Mouse (Mus musculus): Measurements from ENCODE around the gene Elp5.

Elp5 gene

GRCm38 (mm10) chr11:69990850-69991691 lies 8.8 kb upstream of the Elp5 start, which contains the start of gene Gabarap:
TSS of gene Gabarap (plus strand) at chr11:69991143.
- DNase-seq (ENCODE audit: low spot score) = peak; percentile 98

GRCm38 (mm10) chr11:69989949-69990348 lies 7.6 kb upstream of the Elp5 start:
- no peak for DNase-seq (ENCODE audit: low spot score)

GRCm38 (mm10) chr11:69984431-69984830 lies 2.1 kb upstream of the Elp5 start:
- DNase-seq (ENCODE audit: low spot score) = no peak

GRCm38 (mm10) chr11:69983377-69983776 lies 1.1 kb upstream of the Elp5 start:
- DNase-seq (ENCODE audit: low spot score) = no peak

GRCm38 (mm10) chr11:69982877-69983276 lies 560 bp upstream of the Elp5 start:
- DNase-seq (ENCODE audit: low spot score) = peak; percentile 12

- no peak for DNase-seq (ENCODE audit: low spot score)
Measured at GRCm38 (mm10) chr11:69981141-69981762, 1.1 kb downstream of the Elp5 start, which contains the start of gene Ctdnep1. TSS of gene Ctdnep1 (plus strand) at chr11:69981156.

GRCm38 (mm10) chr11:69980196-69981140 lies 1.8 kb downstream of the Elp5 start:
- peak; percentile 100 for DNase-seq (ENCODE audit: low spot score)

GRCm38 (mm10) chr11:69979827-69980195 lies 2.5 kb downstream of the Elp5 start:
- no peak for DNase-seq (ENCODE audit: low spot score)

- no peak for DNase-seq (ENCODE audit: low spot score)
Measured at GRCm38 (mm10) chr11:69976271-69976670, 6.0 kb downstream of the Elp5 start.

- DNase-seq (ENCODE audit: low spot score) = no peak
Measured at GRCm38 (mm10) chr11:69974907-69975306, 7.4 kb downstream of the Elp5 start.

GRCm38 (mm10) chr11:69970775-69971174 lies 11.5 kb downstream of the Elp5 start:
- DNase-seq (ENCODE audit: low spot score) = no peak

GRCm38 (mm10) chr11:69970222-69970621 lies 12.1 kb downstream of the Elp5 start:
- DNase-seq (ENCODE audit: low spot score) = no peak

- no peak for DNase-seq (ENCODE audit: low spot score)
Measured at GRCm38 (mm10) chr11:69968793-69969192, 13.5 kb downstream of the Elp5 start.

- DNase-seq (ENCODE audit: low spot score) = peak; percentile 47
Measured at GRCm38 (mm10) chr11:69966860-69967517, 15.3 kb downstream of the Elp5 start.

GRCm38 (mm10) chr11:69966006-69966859 lies 16.1 kb downstream of the Elp5 start:
- peak; percentile 27 for DNase-seq (ENCODE audit: low spot score)

GRCm38 (mm10) chr11:69965271-69966005 lies 16.9 kb downstream of the Elp5 start:
- DNase-seq (ENCODE audit: low spot score) = peak; percentile 59

- DNase-seq (ENCODE audit: low spot score) = no peak
Measured at GRCm38 (mm10) chr11:69964650-69965270, 17.6 kb downstream of the Elp5 start, which contains the start of gene Cldn7. TSS of gene Cldn7 (plus strand) at chr11:69964779.

- no peak for DNase-seq (ENCODE audit: low spot score)
Measured at GRCm38 (mm10) chr11:69961841-69962240, 20.5 kb downstream of the Elp5 start.

- peak; percentile 39 for DNase-seq (ENCODE audit: low spot score)
Measured at GRCm38 (mm10) chr11:69960616-69961015, 21.7 kb downstream of the Elp5 start.

All from embryo, embryonic 10 days (tissue).